Mouse (Mus musculus): ENCODE results near the gene Xrcc2.
"Not testable (repeated sequence)": the region's sequence is repeated elsewhere in the genome, so short reads cannot be mapped to it uniquely, and the experiment has no call there.

The Xrcc2 gene

GRCm38 (mm10) chr5:25713001-25713706 is 7.5 kb upstream of the Xrcc2 start:
- peak; percentile 50 for DNase-seq (ENCODE audit: low read depth, low spot score)
- not testable (repeated sequence) for H3K27me3 ChIP-seq (ENCODE audit: control insufficient read depth, insufficient read depth, low read length, poor library complexity, severe bottlenecking); H3K36me3 ChIP-seq (ENCODE audit: control insufficient read depth, insufficient read depth, low read length, poor library complexity, severe bottlenecking)

- Histone ChIP-seq H3K27me3 (ENCODE audit: control insufficient read depth, insufficient read depth, low read length, poor library complexity, severe bottlenecking) (no peaks in the 10 kb centered on the region), H3K36me3 (ENCODE audit: control insufficient read depth, insufficient read depth, low read length, poor library complexity, severe bottlenecking) (no peaks in the 10 kb centered on the region)
- DNase-seq (ENCODE audit: low read depth, low spot score) = no peak
Observed at GRCm38 (mm10) chr5:25704702-25705566, 691 bp downstream of the Xrcc2 start.

- H3K27me3 ChIP-seq (ENCODE audit: control insufficient read depth, insufficient read depth, low read length, poor library complexity, severe bottlenecking) = no peaks in the 10 kb centered on the region
- no peak for DNase-seq (ENCODE audit: low read depth, low spot score)
- H3K36me3 ChIP-seq (ENCODE audit: control insufficient read depth, insufficient read depth, low read length, poor library complexity, severe bottlenecking) = no peaks in the 10 kb centered on the region
Observed at GRCm38 (mm10) chr5:25697941-25698340, 7.7 kb downstream of the Xrcc2 start.

GRCm38 (mm10) chr5:25696256-25696655 is 9.4 kb downstream of the Xrcc2 start:
- no peak for DNase-seq (ENCODE audit: low read depth, low spot score)
- H3K36me3 ChIP-seq (ENCODE audit: control insufficient read depth, insufficient read depth, low read length, poor library complexity, severe bottlenecking) = 0 out of 2 replicates have a peak, but pooled peaks cover 2% of the 10 kb centered on the region
- no peaks in the 10 kb centered on the region for H3K27me3 ChIP-seq (ENCODE audit: control insufficient read depth, insufficient read depth, low read length, poor library complexity, severe bottlenecking)

GRCm38 (mm10) chr5:25695786-25696185 is 9.8 kb downstream of the Xrcc2 start:
- Histone ChIP-seq H3K27me3 (ENCODE audit: control insufficient read depth, insufficient read depth, low read length, poor library complexity, severe bottlenecking) (no peaks in the 10 kb centered on the region), H3K36me3 (ENCODE audit: control insufficient read depth, insufficient read depth, low read length, poor library complexity, severe bottlenecking) (0 out of 2 replicates have a peak, but pooled peaks cover 2% of the 10 kb centered on the region)
- DNase-seq (ENCODE audit: low read depth, low spot score) = no peak

- no peak for DNase-seq (ENCODE audit: low read depth, low spot score)
- H3K27me3 ChIP-seq (ENCODE audit: control insufficient read depth, insufficient read depth, low read length, poor library complexity, severe bottlenecking) = no peaks in the 10 kb centered on the region
- no peaks in the 10 kb centered on the region for H3K36me3 ChIP-seq (ENCODE audit: control insufficient read depth, insufficient read depth, low read length, poor library complexity, severe bottlenecking)
Observed at GRCm38 (mm10) chr5:25671696-25672520, 33.7 kb downstream of the Xrcc2 start.

GRCm38 (mm10) chr5:25671051-25671450 is 34.6 kb downstream of the Xrcc2 start:
- no peak for DNase-seq (ENCODE audit: low read depth, low spot score)
- Histone ChIP-seq H3K36me3 (ENCODE audit: control insufficient read depth, insufficient read depth, low read length, poor library complexity, severe bottlenecking) (no peaks in the 10 kb centered on the region), H3K27me3 (ENCODE audit: control insufficient read depth, insufficient read depth, low read length, poor library complexity, severe bottlenecking) (no peaks in the 10 kb centered on the region)

GRCm38 (mm10) chr5:25668306-25668705 is 37.3 kb downstream of the Xrcc2 start:
- H3K36me3 ChIP-seq (ENCODE audit: control insufficient read depth, insufficient read depth, low read length, poor library complexity, severe bottlenecking) = no peaks in the 10 kb centered on the region
- H3K27me3 ChIP-seq (ENCODE audit: control insufficient read depth, insufficient read depth, low read length, poor library complexity, severe bottlenecking) = no peaks in the 10 kb centered on the region
- DNase-seq (ENCODE audit: low read depth, low spot score) = no peak

- no peaks in the 10 kb centered on the region for H3K36me3 ChIP-seq (ENCODE audit: control insufficient read depth, insufficient read depth, low read length, poor library complexity, severe bottlenecking)
- no peak for DNase-seq (ENCODE audit: low read depth, low spot score)
- no peaks in the 10 kb centered on the region for H3K27me3 ChIP-seq (ENCODE audit: control insufficient read depth, insufficient read depth, low read length, poor library complexity, severe bottlenecking)
Observed at GRCm38 (mm10) chr5:25666684-25667083, 38.9 kb downstream of the Xrcc2 start.

- Histone ChIP-seq H3K27me3 (ENCODE audit: control insufficient read depth, insufficient read depth, low read length, poor library complexity, severe bottlenecking) (no peaks in the 10 kb centered on the region), H3K36me3 (ENCODE audit: control insufficient read depth, insufficient read depth, low read length, poor library complexity, severe bottlenecking) (no peaks in the 10 kb centered on the region)
- DNase-seq (ENCODE audit: low read depth, low spot score) = no peak
Observed at GRCm38 (mm10) chr5:25666108-25666507, 39.5 kb downstream of the Xrcc2 start.

- Histone ChIP-seq H3K27me3 (ENCODE audit: control insufficient read depth, insufficient read depth, low read length, poor library complexity, severe bottlenecking) (no peaks in the 10 kb centered on the region), H3K36me3 (ENCODE audit: control insufficient read depth, insufficient read depth, low read length, poor library complexity, severe bottlenecking) (no peaks in the 10 kb centered on the region)
- no peak for DNase-seq (ENCODE audit: low read depth, low spot score)
Observed at GRCm38 (mm10) chr5:25665516-25665915, 40.1 kb downstream of the Xrcc2 start.

GRCm38 (mm10) chr5:25663165-25663564 is 42.5 kb downstream of the Xrcc2 start:
- DNase-seq (ENCODE audit: low read depth, low spot score) = no peak
- no peaks in the 10 kb centered on the region for H3K27me3 ChIP-seq (ENCODE audit: control insufficient read depth, insufficient read depth, low read length, poor library complexity, severe bottlenecking)
- no peaks in the 10 kb centered on the region for H3K36me3 ChIP-seq (ENCODE audit: control insufficient read depth, insufficient read depth, low read length, poor library complexity, severe bottlenecking)

- DNase-seq (ENCODE audit: low read depth, low spot score) = no peak
- H3K36me3 ChIP-seq (ENCODE audit: control insufficient read depth, insufficient read depth, low read length, poor library complexity, severe bottlenecking) = no peaks in the 10 kb centered on the region
- no peaks in the 10 kb centered on the region for H3K27me3 ChIP-seq (ENCODE audit: control insufficient read depth, insufficient read depth, low read length, poor library complexity, severe bottlenecking)
Observed at GRCm38 (mm10) chr5:25654578-25654987, 51.0 kb downstream of the Xrcc2 start.

- no peak for DNase-seq (ENCODE audit: low read depth, low spot score)
- H3K27me3 ChIP-seq (ENCODE audit: control insufficient read depth, insufficient read depth, low read length, poor library complexity, severe bottlenecking) = no peaks in the 10 kb centered on the region
- no peaks in the 10 kb centered on the region for H3K36me3 ChIP-seq (ENCODE audit: control insufficient read depth, insufficient read depth, low read length, poor library complexity, severe bottlenecking)
Observed at GRCm38 (mm10) chr5:25653377-25653776, 52.2 kb downstream of the Xrcc2 start.
